Mouse (Mus musculus) duodenum, adult 2 months (tissue): ENCODE results near the gene Zfp830. TPM values are rescaled to one million over a fixed set of nuclear protein-coding genes. Genes with fewer than 3 reads are reported as not detected.

Experiments
- polyA plus RNA-seq: library from polyadenylated mRNA; depleted of rRNA; stranded (reverse); fragments of >200 nt; gene quantifications from 2 replicates; pipeline ENCODE4 v1.2.3, GENCODE M21; 2012; ENCODE audit warnings: low replicate concordance; rRNA removed

Gene Zfp830
- 2.5 and 2.7 TPM in 2 replicates for polyA plus RNA-seq

DNA sequence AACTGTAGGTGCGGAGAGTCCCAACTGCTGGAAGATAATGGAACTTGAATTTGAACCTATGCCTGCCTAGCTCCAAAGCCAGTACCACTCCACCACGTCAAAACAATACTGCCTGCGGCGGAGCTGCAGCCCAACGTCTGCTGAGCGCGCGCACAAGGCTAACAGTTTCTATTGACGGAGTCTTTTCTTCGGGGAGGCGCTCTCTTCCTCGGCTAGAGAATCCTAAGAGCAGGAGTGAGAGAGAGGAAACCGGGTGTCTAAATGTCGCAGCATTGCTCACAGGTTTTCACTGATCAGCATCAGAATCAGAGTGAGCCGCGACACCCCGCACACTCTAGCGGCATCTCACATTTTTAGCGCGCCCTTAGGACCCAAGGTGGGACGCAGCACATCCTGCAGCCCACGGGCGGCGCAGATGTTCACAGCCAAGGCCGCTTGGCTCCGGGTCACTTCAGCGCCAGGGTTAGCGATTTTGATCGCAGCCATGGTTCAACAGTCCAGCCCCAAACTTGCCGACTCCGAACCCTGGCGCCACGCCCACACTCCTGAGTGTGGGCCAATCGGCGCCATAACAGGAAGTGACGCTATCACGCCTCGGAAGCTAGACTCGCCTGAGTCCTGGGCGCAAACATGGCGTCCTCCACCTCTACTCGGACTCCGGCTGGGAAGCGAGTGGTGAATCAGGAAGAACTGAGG lies at the start of gene Zfp830, which contains the start of gene Cct6b:
Zfp830 (plus strand) TSS at position 604 of the 696 bp plus-strand sequence.
Cct6b (minus strand) TSS at position 580 of the 696 bp plus-strand sequence.

GRCm38 (mm10) chr11:82780983-82781903 lies 17.1 kb downstream of the Zfp830 start, which contains the start of gene Lig3:
TSS of gene Lig3 (plus strand) at chr11:82781108.

Other genes with a start within 250 kb of the Zfp830 start
- 0.05 TPM in 1 of 2 replicates, not detected in the other for gene Cct6b, start within 50 bp of the Zfp830 start, polyA plus RNA-seq
- 3.3 and 4.5 TPM in 2 replicates for gene Lig3, start 16.8 kb downstream of the Zfp830 start, polyA plus RNA-seq
- gene Rffl, start 106.9 kb downstream of the Zfp830 start, polyA plus RNA-seq, result 6.1 and 8.2 TPM in 2 replicates
- gene Rad51d, start 126.3 kb downstream of the Zfp830 start, polyA plus RNA-seq, result 5.7 and 8.1 TPM in 2 replicates
- gene Fndc8, start 127.8 kb downstream of the Zfp830 start, polyA plus RNA-seq, result 0.11 and 0.18 TPM in 2 replicates
- 22.9 and 23.1 TPM in 2 replicates for gene Nle1, start 144.1 kb downstream of the Zfp830 start, polyA plus RNA-seq
- gene Unc45b, start 146.2 kb downstream of the Zfp830 start, polyA plus RNA-seq, result 0.25 and 0.63 TPM in 2 replicates
- gene Slfn5, start 187.0 kb downstream of the Zfp830 start, polyA plus RNA-seq, result 0.28 and 0.30 TPM in 2 replicates
- gene Slfn9, start 227.5 kb downstream of the Zfp830 start, polyA plus RNA-seq, result 0.26 and 0.35 TPM in 2 replicates